8 mouse cellular contexts compared by ENCODE assay signal in genomic region chr11:20248840-20249239, GRCm38 (mm10). TPM values are rescaled to one million over a fixed set of nuclear protein-coding genes. Genes with fewer than 3 reads are reported as not detected.
A peak's percentile ranks its signal among the peaks of the same experiment; 100 is the strongest.
DNase-seq lines count a peak whose midpoint lies in the region; ATAC-seq lines count a peak whose summit lies in the region.

No protein-coding gene starts in this region.

- peak; percentile 57 for ATAC-seq in heart, embryonic 13.5 days (ENCODE audit: extremely low read depth, insufficient number of reproducible peaks, low FRiP score, low TSS enrichment)
- peak; percentile 81 for ATAC-seq in intestine, embryonic 15.5 days
- peak; percentile 40 for ATAC-seq in megakaryocyte, adult 5-6 weeks (ENCODE audit: poor library complexity, severe bottlenecking)

- no peak for DNase-seq in heart, adult 11 months
- DNase-seq in CD4-positive, CD25-positive, alpha-beta regulatory T cell, adult 2 months (ENCODE audit: low read depth, low spot score) = peak; percentile 71
- DNase-seq in c-Kit-positive CD71-positive TER-119-positive erythroid progenitor cells, embryonic 14.5 days (ENCODE audit: low spot score) = peak; percentile 26
- no peak for DNase-seq in cerebellum, postnatal 14 days
- no peak for DNase-seq in left cerebral cortex, postnatal 25 days (ENCODE audit: low spot score in 2 of 2)

- intact Hi-C loops in left cerebral cortex, postnatal 25 days (cut with DNase I) = loop anchor here (2.0 to 5.0 kb wide), 3 partner anchors 48 to 117 kb away; partner anchors contain the start of genes Rab1a and Slc1a4

- no peaks in the 10 kb centered on the region for H3K27me3 ChIP-seq in heart, embryonic 13.5 days (replicated peaks)
- H3K27me3 ChIP-seq in intestine, embryonic 15.5 days (replicated peaks) = no peaks in the 10 kb centered on the region

- peak overlapping the region; percentile 82 for H3K4me2 ChIP-seq in heart, embryonic 13.5 days
- peak overlapping the region; percentile 85 for H3K4me2 ChIP-seq in intestine, embryonic 15.5 days (replicated peaks)

- peak overlapping the region; percentile 84 for H3K4me3 ChIP-seq in heart, embryonic 13.5 days
- peak overlapping the region; percentile 94 for H3K4me3 ChIP-seq in intestine, embryonic 15.5 days (replicated peaks)

- under 1% methylated on average over 39 of the region's 39 CpGs for WGBS in heart, embryonic 13.5 days
- WGBS in intestine, embryonic 15.5 days = 0% methylated on average over 39 of the region's 39 CpGs

- H3K36me3 ChIP-seq in heart, embryonic 13.5 days = peaks cover 21% of the 10 kb centered on the region
- no peaks in the 10 kb centered on the region for H3K36me3 ChIP-seq in intestine, embryonic 15.5 days

- H3K4me1 ChIP-seq in heart, embryonic 13.5 days = peaks cover 53% of the 10 kb centered on the region
- peaks cover 20% of the 10 kb centered on the region for H3K4me1 ChIP-seq in intestine, embryonic 15.5 days (replicated peaks)

- H3K9me3 ChIP-seq in heart, embryonic 13.5 days = no peaks in the 10 kb centered on the region
- H3K9me3 ChIP-seq in intestine, embryonic 15.5 days = no peaks in the 10 kb centered on the region

- peak overlapping the region; percentile 95 for H3K9ac ChIP-seq in heart, embryonic 13.5 days
- peak overlapping the region; percentile 97 for H3K9ac ChIP-seq in intestine, embryonic 15.5 days

- peak overlapping the region; percentile 90 for H3K27ac ChIP-seq in heart, embryonic 13.5 days (replicated peaks)
- H3K27ac ChIP-seq in intestine, embryonic 15.5 days = peak overlapping the region; percentile 85

RNA-seq across cellular contexts. Expression of gene Cep68, which starts 0.4 kb away (rescaled TPM):
- 28.0 and 28.9 TPM in 2 replicates for polyA plus RNA-seq in heart, embryonic 13.5 days (2015; fragmentation: Nextera tagmentation; extraction: Ambion mirVana)
- polyA plus RNA-seq in intestine, embryonic 15.5 days (2015; fragmentation: Nextera tagmentation; extraction: Ambion mirVana) = 22.4 and 24.5 TPM in 2 replicates
- total RNA-seq in megakaryocyte, adult 5-6 weeks (2015) = 5.8 and 8.3 TPM in 2 replicates
- total RNA-seq in megakaryocyte, adult 5-6 weeks (2017) = 7.4 and 7.6 TPM in 2 replicates
- 10 to 100 TPM; 27.5 to 28.1 TPM for total RNA-seq in left cerebral cortex, postnatal 25 days (2021)

RNA-seq across cellular contexts. Expression of gene Rab1a, which starts 47.6 kb away (rescaled TPM):
- polyA plus RNA-seq in heart, embryonic 13.5 days (2015; fragmentation: Nextera tagmentation; extraction: Ambion mirVana) = 182 and 198 TPM in 2 replicates
- 329 and 363 TPM in 2 replicates for polyA plus RNA-seq in intestine, embryonic 15.5 days (2015; fragmentation: Nextera tagmentation; extraction: Ambion mirVana)
- total RNA-seq in megakaryocyte, adult 5-6 weeks (2015) = 180 and 218 TPM in 2 replicates
- 91.3 and 119 TPM in 2 replicates for total RNA-seq in megakaryocyte, adult 5-6 weeks (2017)
- 100 to 1,000 TPM; 196 to 209 TPM for total RNA-seq in left cerebral cortex, postnatal 25 days (2021)

Comparison
In these comparisons a context has a peak if more than half of its experiments do, and no peak if none do; other contexts are left out.
1. DNase-seq: peak in CD4-positive, CD25-positive, alpha-beta regulatory T cell, adult 2 months (single experiment) and c-Kit-positive CD71-positive TER-119-positive erythroid progenitor cells, embryonic 14.5 days (single experiment); none in heart, adult 11 months (single experiment), cerebellum, postnatal 14 days (0 of 2) and left cerebral cortex, postnatal 25 days (0 of 2).
2. Peak in every context shown above with its lines, with median percentiles within 50 percentile points of each other: ATAC-seq.